Mouse (Mus musculus): Measurements from ENCODE around the gene Alpl.

GRCm38 (mm10) chr4:137705379-137705778 is 90.8 kb downstream of the Alpl start:
- TF ChIP-seq CTCF (IDR thresholded peaks at IDR 0.05; ENCODE audit: low read depth, low read length) (no peak), POLR2A (IDR thresholded peaks at IDR 0.05; ENCODE audit: insufficient read depth, low read length) (no peak)

Data from ES-Bruce4 (cell line).